Mouse (Mus musculus) embryonic fibroblast, embryonic 13.5 days (primary cell): ENCODE results near the gene Spout1.

Experiments used
- CTCF ChIP-seq: IDR thresholded peaks from 2 replicates; pipeline ENCODE4 v1.5.1; 2011; ENCODE audit warnings: mild to moderate bottlenecking, control low read depth, low read length, moderate library complexity, borderline replicate concordance; ENCODE audit not compliant: insufficient read depth
- POLR2A ChIP-seq: IDR thresholded peaks from 2 replicates; pipeline ENCODE4 v1.6.1; 2011; ENCODE audit warnings: low read depth, mild to moderate bottlenecking, control low read depth, low read length, moderate library complexity

DNA sequence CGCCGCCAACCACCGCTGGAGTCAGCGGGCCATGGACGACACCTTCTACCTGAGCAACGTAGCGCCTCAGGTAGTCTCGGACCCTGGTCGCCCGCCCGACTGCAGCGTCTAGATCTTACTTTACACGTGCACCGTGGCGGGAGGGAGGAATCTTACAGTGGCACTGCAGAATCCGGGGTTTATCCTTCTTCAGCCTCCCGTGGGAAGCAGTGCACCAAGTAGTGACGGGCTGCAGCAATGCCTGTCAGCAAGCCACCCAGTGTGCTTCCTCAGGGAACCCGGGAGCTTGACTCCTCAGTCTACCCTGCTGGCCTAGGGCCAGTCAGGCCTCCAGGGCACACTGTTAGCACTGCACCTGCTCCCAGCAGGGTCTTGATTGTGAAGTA is 6.3 kb downstream of the Spout1 start:
- TF ChIP-seq CTCF: no peak
- no peak for TF ChIP-seq POLR2A
